Mouse (Mus musculus) lung, postnatal 10 days (tissue): ENCODE data around the gene Smim24.

Experiments used
- DNase-seq: peaks from one replicate; pipeline ENCODE4 v3.0.0; 2021

The Smim24 gene

GRCm38 (mm10) chr10:81410981-81411380, 18.1 kb downstream of the Smim24 start:
- peak; percentile 63 for DNase-seq

- peak; percentile 90 for DNase-seq
Measured at GRCm38 (mm10) chr10:81411471-81412400, 18.9 kb downstream of the Smim24 start.

- DNase-seq = peak; percentile 65
Measured at GRCm38 (mm10) chr10:81412586-81413309, 19.9 kb downstream of the Smim24 start.

GRCm38 (mm10) chr10:81413310-81414261, 20.7 kb downstream of the Smim24 start:
- peak; percentile 96 for DNase-seq

GRCm38 (mm10) chr10:81414682-81415081, 21.8 kb downstream of the Smim24 start:
- peak; percentile 85 for DNase-seq

- no peak for DNase-seq
Measured at GRCm38 (mm10) chr10:81415146-81415545, 22.3 kb downstream of the Smim24 start.

GRCm38 (mm10) chr10:81415549-81416310, 22.9 kb downstream of the Smim24 start:
- peak; percentile 63 for DNase-seq

GRCm38 (mm10) chr10:81416581-81417226, 23.9 kb downstream of the Smim24 start:
- DNase-seq = peak; percentile 91

GRCm38 (mm10) chr10:81417227-81418215, 24.7 kb downstream of the Smim24 start:
- DNase-seq = peak; percentile 7

GRCm38 (mm10) chr10:81418216-81419070, 25.6 kb downstream of the Smim24 start:
- no peak for DNase-seq

- peak; percentile 7 for DNase-seq
Measured at GRCm38 (mm10) chr10:81419111-81419928, 26.5 kb downstream of the Smim24 start.

- DNase-seq = peak; percentile 67
Measured at GRCm38 (mm10) chr10:81420191-81420767, 27.4 kb downstream of the Smim24 start.

GRCm38 (mm10) chr10:81421041-81421796, 28.4 kb downstream of the Smim24 start:
- peak; percentile 3 for DNase-seq

- peak; percentile 18 for DNase-seq
Measured at GRCm38 (mm10) chr10:81421797-81422100, 28.9 kb downstream of the Smim24 start.

- DNase-seq = peak; percentile 48
Measured at GRCm38 (mm10) chr10:81422191-81422590, 29.3 kb downstream of the Smim24 start.

- peak; percentile 2 for DNase-seq
Measured at GRCm38 (mm10) chr10:81422661-81423217, 29.9 kb downstream of the Smim24 start.
